Mouse (Mus musculus): ENCODE measurements around the gene Mrpl10. TPM values are rescaled to one million over a fixed set of nuclear protein-coding genes. Genes with fewer than 3 reads are reported as not detected.

The Mrpl10 gene
- polyA plus RNA-seq, 1 experiment from 2014 or later, result 63.7 TPM

GRCm38 (mm10) chr11:97052219-97052646, 10.9 kb downstream of the Mrpl10 start:
- H3K4me2 ChIP-seq, result peak overlapping the region; percentile 92
- peaks cover 24% of the 10 kb centered on the region for H3K4me1 ChIP-seq
- no peak overlapping the region for H3K4me3 ChIP-seq (replicated peaks)
- WGBS, result 27% methylated on average over 11 of the region's 11 CpGs
- no peak overlapping the region; the same call in 1 of the 2 replicates for H3K9ac ChIP-seq (replicated peaks)
- no peak overlapping the region for H3K27ac ChIP-seq (replicated peaks)
- H3K9me3 ChIP-seq (replicated peaks), result no peaks in the 10 kb centered on the region
- no peaks in the 10 kb centered on the region for H3K27me3 ChIP-seq (replicated peaks)
- peaks cover 53% of the 10 kb centered on the region for H3K36me3 ChIP-seq
- no peak for ATAC-seq (ENCODE audit: low FRiP score)

GRCm38 (mm10) chr11:97063274-97063920, 22.0 kb downstream of the Mrpl10 start:
- Histone ChIP-seq H3K9me3 (replicated peaks) (no peaks in the 10 kb centered on the region), H3K36me3 (peaks cover 66% of the 10 kb centered on the region), H3K9ac (replicated peaks) (no peak overlapping the region), H3K27ac (replicated peaks) (no peak overlapping the region; the same call in 1 of the 2 replicates), H3K4me1 (no peaks in the 10 kb centered on the region), H3K4me2 (no peak overlapping the region), H3K4me3 (replicated peaks) (no peak overlapping the region), H3K27me3 (replicated peaks) (no peaks in the 10 kb centered on the region)
- 52% methylated on average over 9 of the region's 9 CpGs for WGBS
- no peak for ATAC-seq (ENCODE audit: low FRiP score)

GRCm38 (mm10) chr11:97063921-97064295, 22.5 kb downstream of the Mrpl10 start:
- no peak for ATAC-seq (ENCODE audit: low FRiP score)
- no peak overlapping the region for H3K4me3 ChIP-seq (replicated peaks)
- no peak overlapping the region for H3K27ac ChIP-seq (replicated peaks)
- H3K36me3 ChIP-seq, result peaks cover 65% of the 10 kb centered on the region
- 97% methylated on average over 3 of the region's 3 CpGs for WGBS
- H3K4me1 ChIP-seq, result no peaks in the 10 kb centered on the region
- no peaks in the 10 kb centered on the region for H3K9me3 ChIP-seq (replicated peaks)
- no peaks in the 10 kb centered on the region for H3K27me3 ChIP-seq (replicated peaks)
- H3K4me2 ChIP-seq, result no peak overlapping the region
- no peak overlapping the region for H3K9ac ChIP-seq (replicated peaks)

GRCm38 (mm10) chr11:97065538-97066295, 24.4 kb downstream of the Mrpl10 start:
- Histone ChIP-seq H3K27me3 (replicated peaks) (no peaks in the 10 kb centered on the region), H3K27ac (replicated peaks) (no peak overlapping the region), H3K36me3 (peaks cover 53% of the 10 kb centered on the region), H3K4me3 (replicated peaks) (no peak overlapping the region), H3K4me2 (no peak overlapping the region), H3K9me3 (replicated peaks) (no peaks in the 10 kb centered on the region), H3K9ac (replicated peaks) (no peak overlapping the region), H3K4me1 (no peaks in the 10 kb centered on the region)
- 90% methylated on average over 12 of the region's 12 CpGs for WGBS
- no peak for ATAC-seq (ENCODE audit: low FRiP score)

- no peak overlapping the region for H3K9ac ChIP-seq (replicated peaks)
- peaks cover 43% of the 10 kb centered on the region for H3K36me3 ChIP-seq
- no peak overlapping the region for H3K4me3 ChIP-seq (replicated peaks)
- H3K27ac ChIP-seq (replicated peaks), result no peak overlapping the region
- no peaks in the 10 kb centered on the region for H3K9me3 ChIP-seq (replicated peaks)
- H3K4me2 ChIP-seq, result 0 out of 2 replicates have a peak overlapping the region, but pooled peaks have one; percentile 9
- H3K27me3 ChIP-seq (replicated peaks), result no peaks in the 10 kb centered on the region
- H3K4me1 ChIP-seq, result no peaks in the 10 kb centered on the region
- 48% methylated on average over 22 of the region's 22 CpGs for WGBS
- no peak for ATAC-seq (ENCODE audit: low FRiP score)
Measured at GRCm38 (mm10) chr11:97066656-97067360, 25.4 kb downstream of the Mrpl10 start.

- Histone ChIP-seq H3K36me3 (peaks cover 39% of the 10 kb centered on the region), H3K4me2 (no peak overlapping the region), H3K4me1 (no peaks in the 10 kb centered on the region), H3K27me3 (replicated peaks) (no peaks in the 10 kb centered on the region), H3K27ac (replicated peaks) (no peak overlapping the region), H3K9ac (replicated peaks) (no peak overlapping the region), H3K4me3 (replicated peaks) (no peak overlapping the region), H3K9me3 (replicated peaks) (no peaks in the 10 kb centered on the region)
- no peak for ATAC-seq (ENCODE audit: low FRiP score)
- 48% methylated on average over 1 of the region's 1 CpGs for WGBS
Measured at GRCm38 (mm10) chr11:97069333-97069732, 28.0 kb downstream of the Mrpl10 start.

GRCm38 (mm10) chr11:97069770-97070169, 28.4 kb downstream of the Mrpl10 start:
- Histone ChIP-seq H3K4me2 (no peak overlapping the region), H3K36me3 (peaks cover 37% of the 10 kb centered on the region), H3K27me3 (replicated peaks) (no peaks in the 10 kb centered on the region), H3K27ac (replicated peaks) (no peak overlapping the region), H3K4me3 (replicated peaks) (no peak overlapping the region), H3K9me3 (replicated peaks) (no peaks in the 10 kb centered on the region), H3K4me1 (no peaks in the 10 kb centered on the region), H3K9ac (replicated peaks) (no peak overlapping the region; the same call in 1 of the 2 replicates)
- 94% methylated on average over 2 of the region's 2 CpGs for WGBS
- ATAC-seq (ENCODE audit: low FRiP score), result no peak

GRCm38 (mm10) chr11:97071129-97071528, 29.8 kb downstream of the Mrpl10 start:
- ATAC-seq (ENCODE audit: low FRiP score), result no peak
- Histone ChIP-seq H3K27me3 (replicated peaks) (no peaks in the 10 kb centered on the region), H3K4me1 (no peaks in the 10 kb centered on the region), H3K36me3 (peaks cover 27% of the 10 kb centered on the region), H3K4me2 (no peak overlapping the region), H3K9ac (replicated peaks) (no peak overlapping the region), H3K27ac (replicated peaks) (no peak overlapping the region), H3K4me3 (replicated peaks) (no peak overlapping the region), H3K9me3 (replicated peaks) (no peaks in the 10 kb centered on the region)
- 77% methylated on average over 1 of the region's 1 CpGs for WGBS

GRCm38 (mm10) chr11:97072533-97072932, 31.2 kb downstream of the Mrpl10 start:
- H3K4me1 ChIP-seq, result no peaks in the 10 kb centered on the region
- peak; percentile 55; the same call in 1 of the 2 replicates for ATAC-seq (ENCODE audit: low FRiP score)
- H3K27me3 ChIP-seq (replicated peaks), result no peaks in the 10 kb centered on the region
- H3K9ac ChIP-seq (replicated peaks), result no peak overlapping the region
- peaks cover 16% of the 10 kb centered on the region for H3K36me3 ChIP-seq
- H3K4me2 ChIP-seq, result no peak overlapping the region
- H3K27ac ChIP-seq (replicated peaks), result no peak overlapping the region
- no peaks in the 10 kb centered on the region for H3K9me3 ChIP-seq (replicated peaks)
- H3K4me3 ChIP-seq (replicated peaks), result no peak overlapping the region
- 27% methylated on average over 3 of the region's 3 CpGs for WGBS

- H3K27ac ChIP-seq (replicated peaks), result no peak overlapping the region
- H3K4me3 ChIP-seq (replicated peaks), result no peak overlapping the region
- 0 out of 2 replicates have a peak, but pooled peaks cover under 1% of the 10 kb centered on the region for H3K36me3 ChIP-seq
- no peak overlapping the region for H3K4me2 ChIP-seq
- no peak for ATAC-seq (ENCODE audit: low FRiP score)
- H3K27me3 ChIP-seq (replicated peaks), result no peaks in the 10 kb centered on the region
- H3K9me3 ChIP-seq (replicated peaks), result no peaks in the 10 kb centered on the region
- no peaks in the 10 kb centered on the region for H3K4me1 ChIP-seq
- no peak overlapping the region for H3K9ac ChIP-seq (replicated peaks)
- 75% methylated on average over 8 of the region's 8 CpGs for WGBS
Measured at GRCm38 (mm10) chr11:97074235-97074634, 32.9 kb downstream of the Mrpl10 start.

GRCm38 (mm10) chr11:97078751-97079150, 37.4 kb downstream of the Mrpl10 start:
- Histone ChIP-seq H3K9me3 (replicated peaks) (no peaks in the 10 kb centered on the region), H3K36me3 (no peaks in the 10 kb centered on the region), H3K4me2 (no peak overlapping the region), H3K4me3 (replicated peaks) (no peak overlapping the region), H3K9ac (replicated peaks) (no peak overlapping the region), H3K27me3 (replicated peaks) (no peaks in the 10 kb centered on the region), H3K4me1 (peaks cover 3% of the 10 kb centered on the region), H3K27ac (replicated peaks) (no peak overlapping the region)
- no peak for ATAC-seq (ENCODE audit: low FRiP score)
- WGBS, result 60% methylated on average over 4 of the region's 4 CpGs
